Mouse (Mus musculus) embryonic facial prominence, embryonic 12.5 days (tissue): ENCODE data around the gene 4930539E08Rik. TPM values are rescaled to one million over a fixed set of nuclear protein-coding genes. Genes with fewer than 3 reads are reported as not detected.

Experiments used
- polyA plus RNA-seq: library from polyadenylated mRNA; unstranded; fragments of >200 nt; fragmentation: Nextera tagmentation; extraction: Ambion mirVana; gene quantifications from 2 replicates; pipeline ENCODE4 v1.2.1, GENCODE M21; 2016

Gene 4930539E08Rik
- polyA plus RNA-seq, 1 experiment from 2014 or later, result 0.15 TPM

Other genes with a start within 250 kb of the 4930539E08Rik start
- gene Slc26a8, start 225.1 kb downstream of the 4930539E08Rik start, polyA plus RNA-seq, result 0.17 and 0.73 TPM in 2 replicates
- 48.8 and 52.4 TPM in 2 replicates for gene Mapk14, start 224.0 kb downstream of the 4930539E08Rik start, polyA plus RNA-seq
- gene AC170998.1, start 189.2 kb downstream of the 4930539E08Rik start, polyA plus RNA-seq, result 3.5 and 5.3 TPM in 2 replicates
- 20.7 and 22.1 TPM in 2 replicates for gene Mapk13, start 146.0 kb downstream of the 4930539E08Rik start, polyA plus RNA-seq
- 14.7 and 16.5 TPM in 2 replicates for gene Brpf3, start 114.2 kb downstream of the 4930539E08Rik start, polyA plus RNA-seq
- 0.05 and 0.06 TPM in 2 replicates for gene Pnpla1, start 56.9 kb downstream of the 4930539E08Rik start, polyA plus RNA-seq
- not detected in 2 replicates for gene Pxt1, start 28.5 kb upstream of the 4930539E08Rik start, polyA plus RNA-seq
- gene Kctd20, start 36.6 kb upstream of the 4930539E08Rik start, polyA plus RNA-seq, result 122 and 127 TPM in 2 replicates
- 136 and 137 TPM in 2 replicates for gene Stk38, start 92.7 kb upstream of the 4930539E08Rik start, polyA plus RNA-seq
- 731 and 750 TPM in 2 replicates for gene Srsf3, start 117.3 kb upstream of the 4930539E08Rik start, polyA plus RNA-seq
- gene Cdkn1a, start 175.7 kb upstream of the 4930539E08Rik start, polyA plus RNA-seq, result 48.2 and 55.6 TPM in 2 replicates
- gene Rab44, start 198.8 kb upstream of the 4930539E08Rik start, polyA plus RNA-seq, result 0.27 and 0.55 TPM in 2 replicates